Mouse (Mus musculus) lung, postnatal 0 days (tissue): Measurements from ENCODE around the gene Man1a. TPM values are rescaled to one million over a fixed set of nuclear protein-coding genes. Genes with fewer than 3 reads are reported as not detected.

ENCODE experiments used
- ATAC-seq: fragments of 200-750 bp; cut with Nextera tagmentation; 2 replicates; pipeline ENCODE4 v1.8.0; 2017; ENCODE audit warnings: moderate library complexity
- DNase-seq: peaks from one replicate; pipeline ENCODE4 v3.0.0-alpha.2; 2016; ENCODE audit warnings: low spot score
- H3K27ac ChIP-seq: fragments of 300-500 bp; sonication (generic); 2 replicates; pipeline ENCODE4 v1.5.1; 2014; ENCODE audit warnings: antibody characterized with exemption, mild to moderate bottlenecking, low read length, mixed read lengths
- H3K27me3 ChIP-seq: fragments of 300-500 bp; sonication (generic); replicated peaks from 2 replicates; pipeline ENCODE4 v1.6.1; 2014; ENCODE audit warnings: low read length, mixed read lengths; ENCODE audit not compliant: insufficient read depth
- H3K36me3 ChIP-seq: fragments of 300-500 bp; sonication (generic); 2 replicates; pipeline ENCODE4 v1.6.1; 2014; ENCODE audit warnings: low read length, mixed read lengths; ENCODE audit not compliant: insufficient read depth
- H3K4me1 ChIP-seq: fragments of 300-500 bp; sonication (generic); 2 replicates; pipeline ENCODE4 v1.6.1; 2014; ENCODE audit warnings: antibody characterized with exemption, low read depth, low read length, mixed read lengths; ENCODE audit not compliant: insufficient read depth
- H3K4me2 ChIP-seq: fragments of 300-500 bp; sonication (generic); replicated peaks from 2 replicates; pipeline ENCODE4 v1.6.1; 2014; ENCODE audit warnings: low read depth, mild to moderate bottlenecking, low read length, moderate library complexity, mixed read lengths
- H3K4me3 ChIP-seq: fragments of 300-500 bp; sonication (generic); 2 replicates; pipeline ENCODE4 v1.5.1; 2014; ENCODE audit warnings: low read depth, low read length
- H3K9ac ChIP-seq: fragments of 300-500 bp; sonication (generic); replicated peaks from 2 replicates; pipeline ENCODE4 v1.6.1; 2014; ENCODE audit warnings: low read depth, mild to moderate bottlenecking
- H3K9me3 ChIP-seq: fragments of 300-500 bp; sonication (generic); 2 replicates; pipeline ENCODE4 v1.6.1; 2016; ENCODE audit warnings: low read length, mixed read lengths
- CTCF ChIP-seq: IDR thresholded peaks from 2 replicates; pipeline ENCODE4 v1.5.1; 2016; ENCODE audit warnings: antibody characterized with exemption, mild to moderate bottlenecking
- EP300 ChIP-seq: IDR thresholded peaks from 2 replicates; pipeline ENCODE4 v1.6.1; 2016; ENCODE audit warnings: antibody characterized with exemption, mild to moderate bottlenecking, control low read depth
- WGBS: fragments of 180-500 bp; shearing (Covaris S2); extraction: QIAGEN DNeasy Blood & Tissue Kit; methylation state at CpG from one replicate; pipeline ENCODE4 v1.1.7; 2014; 5-methylcytosine and 5-hydroxymethylcytosine counted together
- polyA plus RNA-seq: library from polyadenylated mRNA; unstranded; fragments of >200 nt; fragmentation: Nextera tagmentation; extraction: Ambion mirVana; gene quantifications from 2 replicates; pipeline ENCODE4 v1.2.1, GENCODE M21; 2015

Gene Man1a
- polyA plus RNA-seq, 1 experiment from 2014 or later = 6.6 TPM

- no peak overlapping the region for H3K27ac ChIP-seq
- no peaks in the 10 kb centered on the region for H3K27me3 ChIP-seq
- H3K4me3 ChIP-seq = no peak overlapping the region
- H3K4me1 ChIP-seq = no peaks in the 10 kb centered on the region
- no peak overlapping the region for H3K9ac ChIP-seq
- DNase-seq = no peak
- H3K9me3 ChIP-seq = no peaks in the 10 kb centered on the region
- no peak overlapping the region for H3K4me2 ChIP-seq
- no peak for ATAC-seq
- H3K36me3 ChIP-seq = no peaks in the 10 kb centered on the region
- WGBS = 78% methylated on average over 15 of the region's 15 CpGs
- TF ChIP-seq EP300 = no peak
These were observed 62.2 kb downstream of the Man1a start for GRCm38 (mm10) chr10:54014116-54014758.

- no peak for ATAC-seq
- Histone ChIP-seq H3K27me3 (no peaks in the 10 kb centered on the region), H3K27ac (no peak overlapping the region), H3K4me3 (no peak overlapping the region), H3K9me3 (no peaks in the 10 kb centered on the region), H3K4me2 (no peak overlapping the region), H3K36me3 (no peaks in the 10 kb centered on the region), H3K9ac (no peak overlapping the region), H3K4me1 (no peaks in the 10 kb centered on the region)
- TF ChIP-seq CTCF = no peak
- no peak for TF ChIP-seq EP300
- DNase-seq = no peak
- WGBS = 74% methylated on average over 11 of the region's 11 CpGs
These were observed 63.1 kb downstream of the Man1a start for GRCm38 (mm10) chr10:54013143-54013791.

- no peak overlapping the region for H3K4me2 ChIP-seq
- no peak overlapping the region for H3K4me3 ChIP-seq
- DNase-seq (no peak), ATAC-seq (no peak)
- no peaks in the 10 kb centered on the region for H3K4me1 ChIP-seq
- H3K27me3 ChIP-seq = no peaks in the 10 kb centered on the region
- H3K36me3 ChIP-seq = no peaks in the 10 kb centered on the region
- TF ChIP-seq CTCF (no peak), EP300 (no peak)
- no peak overlapping the region for H3K27ac ChIP-seq
- H3K9me3 ChIP-seq = no peaks in the 10 kb centered on the region
- H3K9ac ChIP-seq = no peak overlapping the region
- 61% methylated on average over 6 of the region's 6 CpGs for WGBS
These were observed 67.3 kb downstream of the Man1a start for GRCm38 (mm10) chr10:54009154-54009553.

- H3K9me3 ChIP-seq = no peaks in the 10 kb centered on the region
- ATAC-seq = no peak
- no peak for DNase-seq
- H3K4me3 ChIP-seq = no peak overlapping the region
- no peaks in the 10 kb centered on the region for H3K4me1 ChIP-seq
- WGBS = 55% methylated on average over 3 of the region's 3 CpGs
- no peak overlapping the region for H3K27ac ChIP-seq
- no peak overlapping the region for H3K9ac ChIP-seq
- no peak for TF ChIP-seq CTCF
- no peak for TF ChIP-seq EP300
- H3K4me2 ChIP-seq = no peak overlapping the region
- H3K36me3 ChIP-seq = no peaks in the 10 kb centered on the region
- no peaks in the 10 kb centered on the region for H3K27me3 ChIP-seq
These were observed 69.5 kb downstream of the Man1a start for GRCm38 (mm10) chr10:54006868-54007267.

- Histone ChIP-seq H3K27me3 (no peaks in the 10 kb centered on the region), H3K4me1 (no peaks in the 10 kb centered on the region), H3K9ac (no peak overlapping the region), H3K9me3 (no peaks in the 10 kb centered on the region), H3K36me3 (no peaks in the 10 kb centered on the region), H3K27ac (no peak overlapping the region), H3K4me3 (no peak overlapping the region), H3K4me2 (no peak overlapping the region)
- ATAC-seq (no peak), DNase-seq (no peak)
- 86% methylated on average over 2 of the region's 2 CpGs for WGBS
- TF ChIP-seq EP300 (no peak), CTCF (no peak)
These were observed 70.6 kb downstream of the Man1a start for GRCm38 (mm10) chr10:54005847-54006246.

- Histone ChIP-seq H3K9me3 (no peaks in the 10 kb centered on the region), H3K27ac (no peak overlapping the region), H3K4me3 (no peak overlapping the region), H3K27me3 (no peaks in the 10 kb centered on the region), H3K36me3 (no peaks in the 10 kb centered on the region), H3K9ac (no peak overlapping the region), H3K4me2 (no peak overlapping the region), H3K4me1 (no peaks in the 10 kb centered on the region)
- ATAC-seq (no peak), DNase-seq (no peak)
- TF ChIP-seq EP300 (no peak), CTCF (no peak)
- 80% methylated on average over 2 of the region's 2 CpGs for whole genome bisulfite sequencing
These were observed 73.5 kb downstream of the Man1a start for GRCm38 (mm10) chr10:54002936-54003335.
